Mouse (Mus musculus) urinary bladder, postnatal 25 days (tissue): ENCODE results near the gene Yap1.

ENCODE experiments used
- DNase-seq: peaks from one replicate; pipeline ENCODE4 v3.0.0; 2022; ENCODE audit warnings: low spot score

Gene Yap1

GRCm38 (mm10) chr9:8004370-8004991 lies at the start of gene Yap1:
TSS of gene Yap1 (minus strand) at chr9:8004596.
- DNase-seq, result peak; percentile 89

GRCm38 (mm10) chr9:8043044-8043387 lies 38.6 kb upstream of the Yap1 start:
- no peak for DNase-seq

- DNase-seq, result peak; percentile 97
These were observed 38.1 kb upstream of the Yap1 start, which contains the start of gene Cfap300 for GRCm38 (mm10) chr9:8042338-8043043. TSS of gene Cfap300 (minus strand) at chr9:8042823.

GRCm38 (mm10) chr9:8035546-8035945 lies 31.1 kb upstream of the Yap1 start:
- peak; percentile 15 for DNase-seq

GRCm38 (mm10) chr9:8035091-8035490 lies 30.7 kb upstream of the Yap1 start:
- no peak for DNase-seq

GRCm38 (mm10) chr9:8034143-8034542 lies 29.7 kb upstream of the Yap1 start:
- no peak for DNase-seq

GRCm38 (mm10) chr9:8032847-8033246 lies 28.5 kb upstream of the Yap1 start:
- DNase-seq, result no peak

- no peak for DNase-seq
These were observed 14.2 kb upstream of the Yap1 start for GRCm38 (mm10) chr9:8018609-8019008.

GRCm38 (mm10) chr9:8017253-8017913 lies 13.0 kb upstream of the Yap1 start:
- no peak for DNase-seq

GRCm38 (mm10) chr9:8003301-8004271 lies 810 bp downstream of the Yap1 start:
- DNase-seq, result peak; percentile 49

- DNase-seq, result no peak
These were observed 1.6 kb downstream of the Yap1 start for GRCm38 (mm10) chr9:8002806-8003205.

- DNase-seq, result no peak
These were observed 3.0 kb downstream of the Yap1 start for GRCm38 (mm10) chr9:8001352-8001751.

GRCm38 (mm10) chr9:7994275-7994674 lies 10.1 kb downstream of the Yap1 start:
- DNase-seq, result no peak

- no peak for DNase-seq
These were observed 11.7 kb downstream of the Yap1 start for GRCm38 (mm10) chr9:7992651-7993050.

- no peak for DNase-seq
These were observed 13.5 kb downstream of the Yap1 start for GRCm38 (mm10) chr9:7990897-7991296.

GRCm38 (mm10) chr9:7987119-7987518 lies 17.3 kb downstream of the Yap1 start:
- no peak for DNase-seq

GRCm38 (mm10) chr9:7984287-7984686 lies 20.1 kb downstream of the Yap1 start:
- DNase-seq, result no peak

GRCm38 (mm10) chr9:7983665-7984064 lies 20.7 kb downstream of the Yap1 start:
- no peak for DNase-seq

- DNase-seq, result no peak
These were observed 24.2 kb downstream of the Yap1 start for GRCm38 (mm10) chr9:7980162-7980561.

GRCm38 (mm10) chr9:7979153-7979916 lies 25.1 kb downstream of the Yap1 start:
- no peak for DNase-seq

- no peak for DNase-seq
These were observed 25.9 kb downstream of the Yap1 start for GRCm38 (mm10) chr9:7978502-7978901.
